Mouse (Mus musculus): ENCODE data around the gene Fbxw8. TPM values are rescaled to one million over a fixed set of nuclear protein-coding genes. Genes with fewer than 3 reads are reported as not detected.

Fbxw8 gene
- polyA plus RNA-seq, 1 experiment from 2014 or later = 16.8 TPM

GRCm38 (mm10) chr5:118144770-118145169 lies 10.5 kb downstream of the Fbxw8 start:
- 0 out of 2 replicates have a peak overlapping the region, but pooled peaks have one; percentile 8 for H3K9ac ChIP-seq (ENCODE audit: low read depth, low read length)
- no peaks in the 10 kb centered on the region for H3K9me3 ChIP-seq (replicated peaks; ENCODE audit: control insufficient read depth, low read length)
- no peak for ATAC-seq (replicated peaks; ENCODE audit: insufficient number of reproducible peaks, low FRiP score, low TSS enrichment)
- H3K27ac ChIP-seq (ENCODE audit: low read depth, low read length) = no peak overlapping the region
- H3K4me3 ChIP-seq (ENCODE audit: low read depth, low read length) = no peak overlapping the region
- no peak overlapping the region for H3K4me2 ChIP-seq
- 62% methylated on average over 6 of the region's 6 CpGs for WGBS (ENCODE audit: insufficient replicate concordance)
- peaks cover 49% of the 10 kb centered on the region for H3K4me1 ChIP-seq (ENCODE audit: control insufficient read depth, insufficient read depth, low read length)
- no peaks in the 10 kb centered on the region for H3K27me3 ChIP-seq (ENCODE audit: control insufficient read depth, insufficient read depth, low read length)
- peaks cover 17% of the 10 kb centered on the region for H3K36me3 ChIP-seq (ENCODE audit: control insufficient read depth, insufficient read depth, low read length)

- 74% methylated on average over 4 of the region's 4 CpGs for WGBS (ENCODE audit: insufficient replicate concordance)
- Histone ChIP-seq H3K36me3 (ENCODE audit: control insufficient read depth, insufficient read depth, low read length) (peaks cover 18% of the 10 kb centered on the region), H3K4me1 (ENCODE audit: control insufficient read depth, insufficient read depth, low read length) (peaks cover 44% of the 10 kb centered on the region), H3K27me3 (ENCODE audit: control insufficient read depth, insufficient read depth, low read length) (no peaks in the 10 kb centered on the region), H3K27ac (ENCODE audit: low read depth, low read length) (no peak overlapping the region), H3K4me2 (no peak overlapping the region), H3K4me3 (ENCODE audit: low read depth, low read length) (no peak overlapping the region), H3K9me3 (replicated peaks; ENCODE audit: control insufficient read depth, low read length) (no peaks in the 10 kb centered on the region), H3K9ac (ENCODE audit: low read depth, low read length) (no peak overlapping the region)
- ATAC-seq (replicated peaks; ENCODE audit: insufficient number of reproducible peaks, low FRiP score, low TSS enrichment) = no peak
These were observed 10.9 kb downstream of the Fbxw8 start for GRCm38 (mm10) chr5:118144327-118144726.

GRCm38 (mm10) chr5:118143211-118144026 lies 11.8 kb downstream of the Fbxw8 start:
- WGBS (ENCODE audit: insufficient replicate concordance) = 82% methylated on average over 12 of the region's 12 CpGs
- Histone ChIP-seq H3K4me1 (ENCODE audit: control insufficient read depth, insufficient read depth, low read length) (peaks cover 39% of the 10 kb centered on the region), H3K9me3 (replicated peaks; ENCODE audit: control insufficient read depth, low read length) (no peaks in the 10 kb centered on the region), H3K36me3 (ENCODE audit: control insufficient read depth, insufficient read depth, low read length) (peaks cover 21% of the 10 kb centered on the region), H3K4me2 (no peak overlapping the region), H3K4me3 (ENCODE audit: low read depth, low read length) (no peak overlapping the region), H3K9ac (ENCODE audit: low read depth, low read length) (no peak overlapping the region), H3K27me3 (ENCODE audit: control insufficient read depth, insufficient read depth, low read length) (no peaks in the 10 kb centered on the region), H3K27ac (ENCODE audit: low read depth, low read length) (no peak overlapping the region)
- ATAC-seq (replicated peaks; ENCODE audit: insufficient number of reproducible peaks, low FRiP score, low TSS enrichment) = no peak

- 94% methylated on average over 8 of the region's 8 CpGs for WGBS (ENCODE audit: insufficient replicate concordance)
- H3K9ac ChIP-seq (ENCODE audit: low read depth, low read length) = no peak overlapping the region
- no peak for ATAC-seq (replicated peaks; ENCODE audit: insufficient number of reproducible peaks, low FRiP score, low TSS enrichment)
- no peak overlapping the region for H3K4me3 ChIP-seq (ENCODE audit: low read depth, low read length)
- H3K27ac ChIP-seq (ENCODE audit: low read depth, low read length) = no peak overlapping the region
- no peaks in the 10 kb centered on the region for H3K27me3 ChIP-seq (ENCODE audit: control insufficient read depth, insufficient read depth, low read length)
- no peaks in the 10 kb centered on the region for H3K9me3 ChIP-seq (replicated peaks; ENCODE audit: control insufficient read depth, low read length)
- no peak overlapping the region for H3K4me2 ChIP-seq
- peaks cover 22% of the 10 kb centered on the region for H3K36me3 ChIP-seq (ENCODE audit: control insufficient read depth, insufficient read depth, low read length)
- peaks cover 32% of the 10 kb centered on the region for H3K4me1 ChIP-seq (ENCODE audit: control insufficient read depth, insufficient read depth, low read length)
These were observed 12.8 kb downstream of the Fbxw8 start for GRCm38 (mm10) chr5:118142471-118142870.

- ATAC-seq (replicated peaks; ENCODE audit: insufficient number of reproducible peaks, low FRiP score, low TSS enrichment) = no peak
- H3K27me3 ChIP-seq (ENCODE audit: control insufficient read depth, insufficient read depth, low read length) = no peaks in the 10 kb centered on the region
- H3K4me1 ChIP-seq (ENCODE audit: control insufficient read depth, insufficient read depth, low read length) = peaks cover 12% of the 10 kb centered on the region
- H3K4me2 ChIP-seq = no peak overlapping the region
- no peak overlapping the region for H3K27ac ChIP-seq (ENCODE audit: low read depth, low read length)
- 90% methylated on average over 8 of the region's 8 CpGs for WGBS (ENCODE audit: insufficient replicate concordance)
- no peak overlapping the region for H3K4me3 ChIP-seq (ENCODE audit: low read depth, low read length)
- H3K9ac ChIP-seq (ENCODE audit: low read depth, low read length) = no peak overlapping the region
- H3K9me3 ChIP-seq (replicated peaks; ENCODE audit: control insufficient read depth, low read length) = no peaks in the 10 kb centered on the region
- H3K36me3 ChIP-seq (ENCODE audit: control insufficient read depth, insufficient read depth, low read length) = peaks cover 22% of the 10 kb centered on the region
These were observed 15.6 kb downstream of the Fbxw8 start for GRCm38 (mm10) chr5:118139630-118140029.

- Histone ChIP-seq H3K27ac (ENCODE audit: low read depth, low read length) (no peak overlapping the region), H3K36me3 (ENCODE audit: control insufficient read depth, insufficient read depth, low read length) (peaks cover 8% of the 10 kb centered on the region), H3K27me3 (ENCODE audit: control insufficient read depth, insufficient read depth, low read length) (no peaks in the 10 kb centered on the region), H3K9ac (ENCODE audit: low read depth, low read length) (no peak overlapping the region), H3K4me2 (no peak overlapping the region), H3K4me3 (ENCODE audit: low read depth, low read length) (no peak overlapping the region), H3K9me3 (replicated peaks; ENCODE audit: control insufficient read depth, low read length) (no peaks in the 10 kb centered on the region), H3K4me1 (ENCODE audit: control insufficient read depth, insufficient read depth, low read length) (peaks cover 19% of the 10 kb centered on the region)
- no peak for ATAC-seq (replicated peaks; ENCODE audit: insufficient number of reproducible peaks, low FRiP score, low TSS enrichment)
- 83% methylated on average over 5 of the region's 5 CpGs for WGBS (ENCODE audit: insufficient replicate concordance)
These were observed 18.9 kb downstream of the Fbxw8 start for GRCm38 (mm10) chr5:118136391-118136790.

- Histone ChIP-seq H3K4me3 (ENCODE audit: low read depth, low read length) (no peak overlapping the region), H3K4me2 (no peak overlapping the region), H3K27ac (ENCODE audit: low read depth, low read length) (peak overlapping the region; percentile 57), H3K27me3 (ENCODE audit: control insufficient read depth, insufficient read depth, low read length) (no peaks in the 10 kb centered on the region), H3K4me1 (ENCODE audit: control insufficient read depth, insufficient read depth, low read length) (peaks cover 54% of the 10 kb centered on the region), H3K9me3 (replicated peaks; ENCODE audit: control insufficient read depth, low read length) (no peaks in the 10 kb centered on the region), H3K9ac (ENCODE audit: low read depth, low read length) (no peak overlapping the region), H3K36me3 (ENCODE audit: control insufficient read depth, insufficient read depth, low read length) (0 out of 2 replicates have a peak, but pooled peaks cover 2% of the 10 kb centered on the region)
- 54% methylated on average over 9 of the region's 9 CpGs for WGBS (ENCODE audit: insufficient replicate concordance)
- ATAC-seq (replicated peaks; ENCODE audit: insufficient number of reproducible peaks, low FRiP score, low TSS enrichment) = no peak
These were observed 26.6 kb downstream of the Fbxw8 start for GRCm38 (mm10) chr5:118128651-118129050.

- Histone ChIP-seq H3K4me2 (0 out of 2 replicates have a peak overlapping the region, but pooled peaks have one; percentile 20), H3K4me3 (ENCODE audit: low read depth, low read length) (no peak overlapping the region), H3K9ac (ENCODE audit: low read depth, low read length) (no peak overlapping the region), H3K9me3 (replicated peaks; ENCODE audit: control insufficient read depth, low read length) (no peaks in the 10 kb centered on the region), H3K27ac (ENCODE audit: low read depth, low read length) (peak overlapping the region; percentile 57), H3K4me1 (ENCODE audit: control insufficient read depth, insufficient read depth, low read length) (peaks cover 51% of the 10 kb centered on the region), H3K36me3 (ENCODE audit: control insufficient read depth, insufficient read depth, low read length) (0 out of 2 replicates have a peak, but pooled peaks cover 2% of the 10 kb centered on the region), H3K27me3 (ENCODE audit: control insufficient read depth, insufficient read depth, low read length) (no peaks in the 10 kb centered on the region)
- ATAC-seq (replicated peaks; ENCODE audit: insufficient number of reproducible peaks, low FRiP score, low TSS enrichment) = peak; percentile 76; the same call in 1 of the 2 replicates
- WGBS (ENCODE audit: insufficient replicate concordance) = 29% methylated on average over 6 of the region's 6 CpGs
These were observed 27.1 kb downstream of the Fbxw8 start for GRCm38 (mm10) chr5:118128208-118128607.

GRCm38 (mm10) chr5:118126671-118127070 lies 28.6 kb downstream of the Fbxw8 start:
- Histone ChIP-seq H3K27me3 (ENCODE audit: control insufficient read depth, insufficient read depth, low read length) (no peaks in the 10 kb centered on the region), H3K36me3 (ENCODE audit: control insufficient read depth, insufficient read depth, low read length) (0 out of 2 replicates have a peak, but pooled peaks cover 2% of the 10 kb centered on the region), H3K4me2 (no peak overlapping the region), H3K4me3 (ENCODE audit: low read depth, low read length) (no peak overlapping the region), H3K9me3 (replicated peaks; ENCODE audit: control insufficient read depth, low read length) (no peaks in the 10 kb centered on the region), H3K4me1 (ENCODE audit: control insufficient read depth, insufficient read depth, low read length) (peaks cover 54% of the 10 kb centered on the region), H3K27ac (ENCODE audit: low read depth, low read length) (no peak overlapping the region), H3K9ac (ENCODE audit: low read depth, low read length) (no peak overlapping the region)
- no peak for ATAC-seq (replicated peaks; ENCODE audit: insufficient number of reproducible peaks, low FRiP score, low TSS enrichment)
- 80% methylated on average over 4 of the region's 4 CpGs for WGBS (ENCODE audit: insufficient replicate concordance)
